Mouse (Mus musculus) bone marrow, adult 2 months (tissue): ENCODE measurements around the gene Ppp1r12a.

Experiments
- CTCF ChIP-seq: fragments of 200-500 bp; IDR thresholded peaks from 2 replicates; pipeline ENCODE4 v1.5.1; 2011; ENCODE audit warnings: low read length, control low read depth; ENCODE audit not compliant: control insufficient read depth, insufficient read depth
- POLR2A ChIP-seq: fragments of 200-500 bp; IDR thresholded peaks from 2 replicates; pipeline ENCODE4 v1.6.1; 2011; ENCODE audit warnings: low read depth, mild to moderate bottlenecking, control low read depth, low read length, borderline replicate concordance; ENCODE audit not compliant: control insufficient read depth

DNA sequence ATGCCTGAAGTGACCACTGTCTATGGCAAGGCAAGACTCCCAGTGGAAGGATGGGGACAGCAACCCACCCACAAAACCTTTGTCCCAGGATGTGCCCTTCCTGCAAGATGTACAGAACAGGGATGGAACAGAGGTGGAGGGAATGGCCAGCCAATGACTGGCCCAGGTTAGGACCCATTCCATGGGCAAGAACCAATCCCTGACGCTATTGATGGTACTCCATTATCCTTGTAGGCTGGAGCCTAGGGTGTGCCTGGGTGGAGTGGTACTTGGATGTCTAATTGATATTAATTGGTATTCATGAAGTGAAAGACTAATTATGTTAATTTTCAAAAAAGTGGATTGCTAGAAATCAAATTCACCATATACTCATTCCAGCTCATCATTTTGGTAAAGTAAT lies 35.5 kb downstream of the Ppp1r12a start:
- no peak for TF ChIP-seq CTCF
- TF ChIP-seq POLR2A, result no peak
